Mouse (Mus musculus): ENCODE measurements around the gene Pam. TPM values are rescaled to one million over a fixed set of nuclear protein-coding genes. Genes with fewer than 3 reads are reported as not detected.

The Pam gene
- polyA plus RNA-seq, 1 experiment from 2014 or later, result 9.8 TPM

DNA sequence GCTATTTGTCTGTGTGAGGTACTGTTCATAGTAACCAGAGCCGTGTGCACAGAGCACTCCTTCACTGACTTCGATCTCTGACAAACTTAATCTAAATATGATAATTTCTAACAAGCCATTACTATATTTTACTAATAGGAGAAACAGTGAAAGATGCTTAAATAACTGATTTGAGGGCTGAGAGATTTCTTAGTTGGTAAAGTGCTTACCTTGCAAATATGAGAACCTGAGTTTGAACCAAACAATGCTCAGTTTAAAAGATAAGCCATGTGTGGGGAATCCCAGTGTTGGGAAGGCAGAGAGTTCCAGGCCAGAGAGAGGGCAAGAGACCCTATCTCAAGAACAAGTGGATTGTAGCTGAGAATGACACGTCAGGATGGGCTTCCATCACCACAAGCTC is 347.3 kb downstream of the Pam start:
- H3K27me3 ChIP-seq, result no peaks in the 10 kb centered on the region
- peaks cover 29% of the 10 kb centered on the region for H3K36me3 ChIP-seq
- 86% methylated on average over 3 of the region's 3 CpGs for WGBS (ENCODE audit: insufficient replicate concordance)
- no peak for ATAC-seq (ENCODE audit: low read depth)
- DNase-seq, result no peak
- no peak overlapping the region for H3K27ac ChIP-seq
- peaks cover 4% of the 10 kb centered on the region for H3K4me1 ChIP-seq (replicated peaks)
- H3K9me3 ChIP-seq (replicated peaks), result no peaks in the 10 kb centered on the region
- no peak overlapping the region for H3K9ac ChIP-seq
- H3K4me3 ChIP-seq (replicated peaks), result no peak overlapping the region
- H3K4me2 ChIP-seq, result no peak overlapping the region

- DNase-seq, result no peak
- H3K27ac ChIP-seq, result no peak overlapping the region
- H3K4me2 ChIP-seq, result no peak overlapping the region
- no peak overlapping the region for H3K4me3 ChIP-seq (replicated peaks)
- H3K9me3 ChIP-seq (replicated peaks), result no peaks in the 10 kb centered on the region
- no peak for ATAC-seq (ENCODE audit: low read depth)
- H3K27me3 ChIP-seq, result no peaks in the 10 kb centered on the region
- H3K36me3 ChIP-seq, result peaks cover 29% of the 10 kb centered on the region
- H3K9ac ChIP-seq, result no peak overlapping the region
- 90% methylated on average over 7 of the region's 7 CpGs for WGBS (ENCODE audit: insufficient replicate concordance)
- peaks cover 14% of the 10 kb centered on the region for H3K4me1 ChIP-seq (replicated peaks)
These were observed 349.2 kb downstream of the Pam start for GRCm38 (mm10) chr1:97746261-97746660.

DNA sequence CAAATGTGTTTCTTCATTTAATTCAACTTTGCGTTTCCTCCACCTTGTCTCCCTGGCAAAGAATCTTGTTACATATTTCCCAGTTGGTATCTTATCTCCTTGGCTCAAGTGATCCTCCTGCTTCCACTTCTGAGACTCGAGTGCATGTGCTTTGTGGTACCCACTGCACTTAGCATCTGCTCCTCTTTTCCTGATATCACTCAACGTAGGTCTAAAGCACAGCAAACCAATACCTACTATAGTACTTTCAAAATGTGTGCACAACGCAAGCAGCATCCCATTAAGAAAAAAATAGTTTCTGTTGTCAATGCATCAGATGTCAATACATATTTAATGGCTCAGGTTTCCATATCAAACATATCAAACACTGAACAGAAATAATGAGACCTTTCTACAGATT is 349.7 kb downstream of the Pam start:
- WGBS (ENCODE audit: insufficient replicate concordance), result 64% methylated on average over 4 of the region's 4 CpGs
- no peak overlapping the region for H3K4me2 ChIP-seq
- H3K9me3 ChIP-seq (replicated peaks), result no peaks in the 10 kb centered on the region
- peaks cover 32% of the 10 kb centered on the region for H3K36me3 ChIP-seq
- H3K9ac ChIP-seq, result no peak overlapping the region
- DNase-seq (no peak), ATAC-seq (ENCODE audit: low read depth) (no peak)
- no peak overlapping the region for H3K4me3 ChIP-seq (replicated peaks)
- peaks cover 14% of the 10 kb centered on the region for H3K4me1 ChIP-seq (replicated peaks)
- H3K27me3 ChIP-seq, result no peaks in the 10 kb centered on the region
- H3K27ac ChIP-seq, result no peak overlapping the region

Data from liver, embryonic 13.5 days (tissue).